Comparison of ENCODE assay signal across 26 mouse cellular contexts in the genomic region with DNA sequence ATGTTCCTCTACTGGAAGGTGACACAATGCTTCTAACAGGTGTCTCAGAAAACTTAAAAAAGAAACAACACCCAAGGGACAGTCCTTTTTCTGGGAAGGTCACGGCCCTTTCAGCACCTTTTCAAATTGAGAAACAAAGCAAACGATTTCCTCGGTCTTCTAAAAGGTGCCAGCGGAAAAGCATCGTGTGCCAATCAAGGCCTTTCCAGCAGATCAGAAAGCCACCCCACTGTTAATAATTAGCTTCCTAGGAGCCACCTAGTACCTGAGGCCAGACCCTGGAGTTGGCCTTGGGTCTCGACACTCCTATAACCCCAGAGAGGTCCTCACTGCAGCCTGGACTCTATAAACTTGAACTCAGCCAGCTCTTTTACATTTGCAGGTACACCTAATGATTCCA. TPM values are rescaled to one million over a fixed set of nuclear protein-coding genes. Genes with fewer than 3 reads are reported as not detected.
A peak's percentile ranks its signal among the peaks of the same experiment; 100 is the strongest.
DNase-seq lines count a peak whose midpoint lies in the region; ATAC-seq and TF ChIP-seq lines count a peak whose summit lies in the region.
"Had no signal": no experiment of that assay in that cellular context is flagged by ENCODE, and none has a peak within 500 bp of the region (broad histone marks: within the 10 kb centered on the region; RNA-seq: fewer than 3 reads in every experiment).

No protein-coding gene starts in this region.

- DNase-seq in kidney, adult 2 months = peak; percentile 73
- no peak for DNase-seq in kidney, postnatal 4 days
- peak; percentile 11 for DNase-seq in lung, postnatal 36 days
- no peak for DNase-seq in lung, postnatal 0 days (ENCODE audit: low spot score)
- DNase-seq in kidney, postnatal 0 days (ENCODE audit: low spot score) = no peak
- no peak for DNase-seq in stomach, postnatal 0 days (ENCODE audit: low spot score)
- no peak for DNase-seq in urinary bladder, postnatal 4 days (ENCODE audit: low spot score in 2 of 2)
- no peak for DNase-seq in urinary bladder, postnatal 36 days (ENCODE audit: low spot score in 2 of 2)
- DNase-seq: adrenal gland, adult 8-10 months; cerebellum, adult 9-11 months; gastrocnemius, postnatal 25 days; heart, adult 11 months; heart, postnatal 36 days; liver; lung, postnatal 10 days; right cerebral cortex, adult 18-20 months; thymus, postnatal 14 days had no signal

- no peaks in the 10 kb centered on the region for H3K36me3 ChIP-seq in kidney, adult 2 months (ENCODE audit: control insufficient read depth, insufficient read depth, low read length)
- no peaks in the 10 kb centered on the region for H3K36me3 ChIP-seq in lung, postnatal 0 days (ENCODE audit: insufficient read depth, low read length)
- no peaks in the 10 kb centered on the region for H3K36me3 ChIP-seq in kidney, postnatal 0 days (ENCODE audit: insufficient read depth, low read length)
- H3K36me3 ChIP-seq in stomach, postnatal 0 days (ENCODE audit: control insufficient read depth, insufficient read depth, low read length) = no peaks in the 10 kb centered on the region
- H3K36me3 ChIP-seq: embryonic facial prominence, embryonic 13.5 days; forebrain, embryonic 10.5 days; forebrain, embryonic 15.5 days; G1E; hindbrain, embryonic 12.5 days; midbrain, embryonic 10.5 days had no signal

- no peak overlapping the region for H3K9ac ChIP-seq in lung, postnatal 0 days (replicated peaks; ENCODE audit: low read depth)
- no peak overlapping the region for H3K9ac ChIP-seq in kidney, postnatal 0 days (ENCODE audit: low read depth, low read length)
- no peak overlapping the region for H3K9ac ChIP-seq in stomach, postnatal 0 days (ENCODE audit: low read length)
- H3K9ac ChIP-seq: embryonic facial prominence, embryonic 13.5 days; forebrain, embryonic 15.5 days; hindbrain, embryonic 12.5 days had no signal

- H3K4me1 ChIP-seq in kidney, adult 2 months (ENCODE audit: control insufficient read depth, insufficient read depth, low read length) = peaks cover 23% of the 10 kb centered on the region
- H3K4me1 ChIP-seq in lung, postnatal 0 days (ENCODE audit: insufficient read depth, low read depth, low read length) = peaks cover 5% of the 10 kb centered on the region; the same call in 1 of the 2 replicates
- H3K4me1 ChIP-seq in kidney, postnatal 0 days (replicated peaks; ENCODE audit: insufficient read depth, low read length) = peaks cover 5% of the 10 kb centered on the region; the same call in 1 of the 2 replicates
- peaks cover 4% of the 10 kb centered on the region; the same call in 1 of the 2 replicates for H3K4me1 ChIP-seq in stomach, postnatal 0 days (replicated peaks; ENCODE audit: control insufficient read depth, insufficient read depth)
- H3K4me1 ChIP-seq: forebrain, embryonic 15.5 days; midbrain, embryonic 10.5 days had no signal

- no peak for ATAC-seq in lung, postnatal 0 days
- no peak for ATAC-seq in kidney, postnatal 0 days (replicated peaks; ENCODE audit: low FRiP score, low read depth)
- no peak for ATAC-seq in stomach, postnatal 0 days (ENCODE audit: low FRiP score, low TSS enrichment)
- ATAC-seq: forebrain, embryonic 15.5 days; hindbrain, postnatal 0 days; midbrain, embryonic 16.5 days had no signal

- WGBS in kidney, adult 2 months = 37% methylated on average over 6 of the region's 6 CpGs
- WGBS in lung, postnatal 0 days = 55% methylated on average over 6 of the region's 6 CpGs
- WGBS in kidney, postnatal 0 days = 57% methylated on average over 6 of the region's 6 CpGs
- WGBS in stomach, postnatal 0 days = 56% methylated on average over 6 of the region's 6 CpGs

- no peak for TF ChIP-seq CTCF in kidney, adult 2 months (conservative IDR thresholded peaks at IDR 0.05; ENCODE audit: insufficient read depth, insufficient read length, low read depth, low read length)
- TF ChIP-seq CTCF in lung, postnatal 0 days (IDR thresholded peaks at IDR 0.05) = no peak
- no peak for TF ChIP-seq CTCF in kidney, postnatal 0 days (IDR thresholded peaks at IDR 0.05; ENCODE audit: low read depth)
- no peak for TF ChIP-seq CTCF in stomach, postnatal 0 days (IDR thresholded peaks at IDR 0.05; ENCODE audit: low read depth)

- TF ChIP-seq POLR2A in kidney, adult 2 months (IDR thresholded peaks at IDR 0.05; ENCODE audit: low read depth, low read length) = no peak

- no peak overlapping the region; the same call in 1 of the 2 replicates for H3K27ac ChIP-seq in kidney, adult 2 months (ENCODE audit: insufficient read depth, low read depth, low read length)
- no peak overlapping the region for H3K27ac ChIP-seq in lung, postnatal 0 days (ENCODE audit: low read length)
- peak overlapping the region; percentile 19 for H3K27ac ChIP-seq in kidney, postnatal 0 days
- 0 out of 2 replicates have a peak overlapping the region, but pooled peaks have one; percentile 45 for H3K27ac ChIP-seq in stomach, postnatal 0 days (replicated peaks)
- H3K27ac ChIP-seq: embryonic facial prominence, embryonic 13.5 days; forebrain, embryonic 10.5 days; forebrain, embryonic 15.5 days; hindbrain, embryonic 12.5 days; hindbrain, postnatal 0 days; midbrain, embryonic 10.5 days had no signal

- H3K4me3 ChIP-seq in kidney, adult 2 months (ENCODE audit: insufficient read depth, low read depth, low read length) = no peak overlapping the region
- no peak overlapping the region for H3K4me3 ChIP-seq in lung, postnatal 0 days (ENCODE audit: low read depth, low read length)
- H3K4me3 ChIP-seq in kidney, postnatal 0 days (replicated peaks; ENCODE audit: low read depth, low read length) = no peak overlapping the region
- no peak overlapping the region for H3K4me3 ChIP-seq in stomach, postnatal 0 days (ENCODE audit: low read depth, low read length)
- H3K4me3 ChIP-seq: embryonic facial prominence, embryonic 13.5 days; forebrain, embryonic 10.5 days; forebrain, embryonic 15.5 days; hindbrain, embryonic 12.5 days; midbrain, embryonic 10.5 days had no signal

- H3K4me2 ChIP-seq in lung, postnatal 0 days (replicated peaks; ENCODE audit: low read depth, low read length) = no peak overlapping the region
- no peak overlapping the region for H3K4me2 ChIP-seq in kidney, postnatal 0 days (ENCODE audit: low read length)
- H3K4me2 ChIP-seq in stomach, postnatal 0 days (replicated peaks; ENCODE audit: low read depth) = no peak overlapping the region
- H3K4me2 ChIP-seq: embryonic facial prominence, embryonic 13.5 days; forebrain, embryonic 15.5 days; heart, embryonic 11.5 days; hindbrain, embryonic 12.5 days had no signal

- no peaks in the 10 kb centered on the region for H3K27me3 ChIP-seq in kidney, adult 2 months (replicated peaks; ENCODE audit: control insufficient read depth, insufficient read depth, low read length)
- H3K27me3 ChIP-seq in lung, postnatal 0 days (replicated peaks; ENCODE audit: insufficient read depth, low read length) = no peaks in the 10 kb centered on the region
- no peaks in the 10 kb centered on the region for H3K27me3 ChIP-seq in kidney, postnatal 0 days (ENCODE audit: insufficient read depth, low read length)
- no peaks in the 10 kb centered on the region for H3K27me3 ChIP-seq in stomach, postnatal 0 days (ENCODE audit: control insufficient read depth, insufficient read depth, low read length)
- H3K27me3 ChIP-seq: embryonic facial prominence, embryonic 13.5 days; forebrain, embryonic 15.5 days; hindbrain, embryonic 12.5 days had no signal

- H3K9me3 ChIP-seq in lung, postnatal 0 days (ENCODE audit: low read length) = no peaks in the 10 kb centered on the region
- H3K9me3 ChIP-seq in kidney, postnatal 0 days (replicated peaks; ENCODE audit: low read length) = no peaks in the 10 kb centered on the region
- no peaks in the 10 kb centered on the region for H3K9me3 ChIP-seq in stomach, postnatal 0 days (ENCODE audit: control insufficient read depth, low read length)
- H3K9me3 ChIP-seq: embryonic facial prominence, embryonic 13.5 days; forebrain, embryonic 10.5 days; forebrain, embryonic 15.5 days; hindbrain, embryonic 12.5 days; midbrain, embryonic 10.5 days had no signal

- TF ChIP-seq EP300 in lung, postnatal 0 days (IDR thresholded peaks at IDR 0.05) = no peak
- TF ChIP-seq EP300 in stomach, postnatal 0 days (optimal IDR thresholded peaks at IDR 0.05) = no peak

RNA-seq across cellular contexts. Expression of gene Ptpn3, which starts 19.0 kb away (rescaled TPM):
- 17.7 and 18.1 TPM in 2 replicates for polyA plus RNA-seq in kidney, adult 2 months (2012; rRNA removed)
- 4.7 and 6.1 TPM in 2 replicates for polyA plus RNA-seq in lung, postnatal 0 days (2015; fragmentation: Nextera tagmentation; extraction: Ambion mirVana)
- polyA plus RNA-seq in kidney, postnatal 0 days (2015; fragmentation: Nextera tagmentation; extraction: Ambion mirVana) = 7.7 and 9.2 TPM in 2 replicates
- 4.3 and 5.2 TPM in 2 replicates for polyA plus RNA-seq in stomach, postnatal 0 days (2015; fragmentation: Nextera tagmentation; extraction: Ambion mirVana)
- polyA plus RNA-seq: G1E had no signal

Comparison
In these comparisons a context has a peak if more than half of its experiments do, and no peak if none do; other contexts are left out.
1. DNase-seq: peak in kidney, adult 2 months (single experiment) and lung, postnatal 36 days (single experiment); none in kidney, postnatal 4 days (0 of 2), lung, postnatal 0 days (single experiment), kidney, postnatal 0 days (single experiment), stomach, postnatal 0 days (single experiment), urinary bladder, postnatal 4 days (0 of 2) and urinary bladder, postnatal 36 days (0 of 2).
2. H3K27ac ChIP-seq: peak in kidney, postnatal 0 days (single experiment) and stomach, postnatal 0 days (single experiment); none in kidney, adult 2 months (single experiment) and lung, postnatal 0 days (single experiment).